Mouse (Mus musculus) C2C12 (cell line): ENCODE measurements around the gene Itgb7.

Source experiments
- CEBPB ChIP-seq: IDR thresholded peaks from one replicate; pipeline ENCODE4 v1.6.1; 2011; ENCODE audit warnings: low read depth, mild to moderate bottlenecking, control low read depth, moderate library complexity
- CTCF ChIP-seq: IDR thresholded peaks from one replicate; pipeline ENCODE4 v1.5.1; 2011; ENCODE audit not compliant: control insufficient read depth, insufficient read depth, insufficient read length
- FOSL1 ChIP-seq: IDR thresholded peaks from one replicate; pipeline ENCODE4 v1.8.0; 2011; ENCODE audit warnings: mild to moderate bottlenecking, low read length; ENCODE audit not compliant: poor library complexity, insufficient read depth, severe bottlenecking
- MAX ChIP-seq: IDR thresholded peaks from one replicate; pipeline ENCODE4 v1.6.1; 2011; ENCODE audit warnings: mild to moderate bottlenecking, control low read depth
- MYOD1 ChIP-seq: IDR thresholded peaks from one replicate; pipeline ENCODE4 v1.6.1; 2011; ENCODE audit warnings: low read depth; ENCODE audit not compliant: control insufficient read depth, insufficient read length
- MYOG ChIP-seq: IDR thresholded peaks from one replicate; pipeline ENCODE4 v1.6.1; 2011; ENCODE audit not compliant: control insufficient read depth, insufficient read length; ENCODE audit errors: extremely low read depth
- USF1 ChIP-seq: IDR thresholded peaks from one replicate; pipeline ENCODE4 v1.6.1; 2011; ENCODE audit warnings: low read depth, mild to moderate bottlenecking, control low read depth, moderate library complexity

- TF ChIP-seq MAX (no peak), CTCF (no peak), MYOG (no peak), USF1 (no peak), FOSL1 (no peak), CEBPB (no peak), MYOD1 (no peak)
Observed at GRCm38 (mm10) chr15:102204674-102205505, 26.9 kb downstream of the Itgb7 start, which contains the start of gene Csad.
